Mouse (Mus musculus) bone marrow, adult 2 months (tissue): ENCODE results near the gene Tmc8.

Source experiments
- CTCF ChIP-seq: fragments of 200-500 bp; IDR thresholded peaks from 2 replicates; pipeline ENCODE4 v1.5.1; 2011; ENCODE audit warnings: low read length, control low read depth; ENCODE audit not compliant: control insufficient read depth, insufficient read depth
- POLR2A ChIP-seq: fragments of 200-500 bp; IDR thresholded peaks from 2 replicates; pipeline ENCODE4 v1.6.1; 2011; ENCODE audit warnings: low read depth, mild to moderate bottlenecking, control low read depth, low read length, borderline replicate concordance; ENCODE audit not compliant: control insufficient read depth

GRCm38 (mm10) chr11:117775540-117775939, 6.3 kb upstream of the Tmc8 start:
- TF ChIP-seq CTCF (peak; percentile 24; the same call in 1 of the 2 replicates), POLR2A (no peak)
